Mouse (Mus musculus): ENCODE data around the gene Gpr173.
"Not testable (repeated sequence)": the region's sequence is repeated elsewhere in the genome, so short reads cannot be mapped to it uniquely, and the experiment has no call there.

- not testable (repeated sequence) for TF ChIP-seq CTCF (IDR thresholded peaks at IDR 0.05; ENCODE audit: control insufficient read depth, insufficient read depth, low read length); POLR2A (IDR thresholded peaks at IDR 0.05; ENCODE audit: borderline replicate concordance, control insufficient read depth, low read depth, low read length)
Measured at GRCm38 (mm10) chrX:152329400-152329799, 39.1 kb downstream of the Gpr173 start.
